Mouse (Mus musculus) intestine, embryonic 16.5 days (tissue): ENCODE measurements around the gene Gal3st3. TPM values are rescaled to one million over a fixed set of nuclear protein-coding genes. Genes with fewer than 3 reads are reported as not detected.
A peak's percentile ranks its signal among the peaks of the same experiment; 100 is the strongest.

Source experiments
- ATAC-seq: fragments of 200-750 bp; cut with Nextera tagmentation; 2 replicates; pipeline ENCODE4 v1.8.0; 2017; ENCODE audit warnings: moderate TSS enrichment, moderate library complexity
- H3K27ac ChIP-seq: fragments of 300-500 bp; sonication (generic); 2 replicates; pipeline ENCODE4 v1.5.1; 2014; ENCODE audit warnings: mild to moderate bottlenecking, low read length
- H3K27me3 ChIP-seq: fragments of 300-500 bp; sonication (generic); replicated peaks from 2 replicates; pipeline ENCODE4 v1.6.1; 2014; ENCODE audit warnings: low read length, control low read depth, mixed read lengths; ENCODE audit not compliant: control insufficient read depth, insufficient read depth
- H3K36me3 ChIP-seq: fragments of 300-500 bp; sonication (generic); 2 replicates; pipeline ENCODE4 v1.6.1; 2014; ENCODE audit warnings: low read length, control low read depth; ENCODE audit not compliant: control insufficient read depth, insufficient read depth
- H3K4me1 ChIP-seq: fragments of 300-500 bp; sonication (generic); 2 replicates; pipeline ENCODE4 v1.6.1; 2014; ENCODE audit warnings: low read length, control low read depth, mixed read lengths; ENCODE audit not compliant: control insufficient read depth, insufficient read depth
- H3K4me2 ChIP-seq: fragments of 300-500 bp; sonication (generic); 2 replicates; pipeline ENCODE4 v1.6.1; 2014; ENCODE audit warnings: low read depth, low read length, control low read depth
- H3K4me3 ChIP-seq: fragments of 300-500 bp; sonication (generic); 2 replicates; pipeline ENCODE4 v1.5.1; 2014; ENCODE audit warnings: mild to moderate bottlenecking, low read length
- H3K9ac ChIP-seq: fragments of 300-500 bp; sonication (generic); 2 replicates; pipeline ENCODE4 v1.6.1; 2014; ENCODE audit warnings: low read depth, low read length
- H3K9me3 ChIP-seq: fragments of 300-500 bp; sonication (generic); 2 replicates; pipeline ENCODE4 v1.6.1; 2016; ENCODE audit warnings: low read length, control low read depth; ENCODE audit not compliant: control insufficient read depth
- whole genome bisulfite sequencing: fragments of 180-500 bp; shearing (Covaris S2); extraction: QIAGEN DNeasy Blood & Tissue Kit; methylation state at CpG from one replicate; pipeline ENCODE4 v1.1.7; 2014; 5-methylcytosine and 5-hydroxymethylcytosine counted together
- polyA plus RNA-seq: library from polyadenylated mRNA; unstranded; fragments of >200 nt; fragmentation: Nextera tagmentation; extraction: Ambion mirVana; gene quantifications from 2 replicates; pipeline ENCODE4 v1.2.1, GENCODE M21; 2015

The Gal3st3 gene
- 1.5 and 1.9 TPM in 2 replicates for polyA plus RNA-seq

DNA sequence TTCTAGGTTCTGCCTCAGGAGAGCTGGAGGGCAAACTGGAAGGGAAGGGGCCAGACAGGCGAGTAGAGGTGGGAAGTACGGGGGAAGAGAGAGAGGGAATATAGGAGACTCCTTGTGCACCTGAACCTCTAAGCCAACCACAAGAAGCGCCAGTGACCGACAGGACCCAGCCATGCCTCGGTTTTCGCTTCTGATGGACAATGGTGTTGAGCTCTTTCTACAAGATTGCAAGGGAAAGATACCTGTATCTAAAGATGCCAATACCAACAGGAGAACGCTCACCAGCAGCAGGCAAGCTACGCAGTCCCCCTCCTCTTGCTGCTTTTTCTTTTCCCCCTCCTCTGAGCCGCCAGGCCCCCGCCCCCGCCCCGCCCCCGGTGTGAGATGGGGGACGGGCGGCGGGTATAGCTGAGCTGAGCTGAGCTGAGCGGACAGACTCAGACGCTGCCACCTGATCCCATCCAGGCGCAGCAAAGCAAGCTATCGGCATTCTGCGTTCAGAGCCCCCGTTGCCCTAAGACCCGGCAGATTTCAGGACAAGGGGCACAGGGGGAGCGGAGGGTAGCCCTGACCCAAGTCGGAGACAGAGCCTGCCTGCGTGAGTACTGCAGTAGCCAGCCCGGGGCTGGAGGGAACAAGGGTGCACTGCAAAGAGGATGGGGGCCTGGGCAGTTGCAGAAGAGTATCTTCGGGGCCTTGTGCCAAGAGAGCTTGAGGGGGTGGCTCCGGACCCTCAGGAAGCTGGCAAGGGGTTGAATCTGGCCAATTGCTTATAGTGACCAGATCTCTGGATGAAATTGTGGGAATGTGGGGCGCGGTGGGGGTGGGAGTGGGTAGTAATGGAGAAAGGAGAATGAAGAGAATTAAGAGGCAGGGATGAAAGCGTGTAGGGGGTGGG lies at the start of gene Gal3st3:
Gene Gal3st3, plus strand, starts transcription at position 429 of the 898 bp plus-strand sequence.
- Histone ChIP-seq H3K4me3 (peak within 1 kb of the TSS; percentile 43), H3K27ac (no peak within 1 kb of the TSS), H3K9me3 (no peaks in the 10 kb centered on the region), H3K9ac (peak within 1 kb of the TSS; percentile 60), H3K27me3 (no peaks in the 10 kb centered on the region), H3K4me2 (peak within 1 kb of the TSS; percentile 60), H3K4me1 (peaks cover 9% of the 10 kb centered on the region), H3K36me3 (no peaks in the 10 kb centered on the region)
- ATAC-seq = no peak
- WGBS = 12% methylated on average over 26 of the region's 32 CpGs

DNA sequence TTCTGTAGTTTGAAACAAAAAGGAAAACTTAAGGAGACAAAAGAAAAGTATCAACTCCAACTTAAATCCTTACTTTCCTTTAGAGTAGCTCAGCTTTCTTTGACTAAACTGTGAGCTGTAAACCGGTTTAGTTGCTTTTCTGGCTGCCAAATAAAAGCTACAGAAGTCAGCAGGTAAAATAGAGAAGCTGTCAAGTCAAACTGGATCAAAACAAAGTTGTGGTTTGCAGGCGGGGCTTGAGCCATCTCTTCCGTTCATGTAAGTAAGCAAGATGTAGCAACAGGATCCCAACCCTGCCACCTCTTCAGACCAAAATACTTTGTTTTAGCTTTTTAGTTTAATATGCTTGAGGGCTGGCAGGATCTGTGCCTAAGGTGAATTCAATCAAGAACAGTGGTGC lies 41.0 kb upstream of the Gal3st3 start:
- Histone ChIP-seq H3K27me3 (no peaks in the 10 kb centered on the region), H3K9me3 (no peaks in the 10 kb centered on the region), H3K4me1 (no peaks in the 10 kb centered on the region; the same call in 1 of the 2 replicates), H3K4me2 (no peak overlapping the region), H3K4me3 (no peak overlapping the region), H3K9ac (no peak overlapping the region), H3K27ac (no peak overlapping the region), H3K36me3 (no peaks in the 10 kb centered on the region)
- ATAC-seq = no peak
- 51% methylated on average over 3 of the region's 3 CpGs for WGBS

DNA sequence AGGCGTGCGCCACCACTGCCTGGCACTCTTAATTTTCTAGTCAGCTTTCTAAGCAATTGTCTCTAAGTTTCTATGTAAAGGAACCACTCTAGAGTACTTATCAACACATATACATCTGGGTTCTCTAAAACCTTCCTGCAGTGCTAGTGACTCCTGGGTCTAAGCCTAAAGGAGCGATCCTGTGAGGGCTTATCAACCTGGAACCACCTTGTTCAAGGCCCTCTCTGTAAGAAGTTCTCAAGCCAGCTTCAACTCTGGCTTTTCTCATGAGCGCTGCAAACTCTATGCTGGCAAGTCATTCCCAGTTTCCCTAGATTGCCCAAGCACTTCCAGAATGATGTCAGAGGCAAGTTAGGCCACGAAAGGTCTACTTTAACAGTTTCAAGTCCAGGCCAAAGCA lies 31.1 kb upstream of the Gal3st3 start:
- no peaks in the 10 kb centered on the region for H3K27me3 ChIP-seq
- no peaks in the 10 kb centered on the region for H3K36me3 ChIP-seq
- H3K4me3 ChIP-seq = no peak overlapping the region
- WGBS = 96% methylated on average over 5 of the region's 5 CpGs
- H3K4me1 ChIP-seq = peaks cover 10% of the 10 kb centered on the region
- no peak overlapping the region for H3K9ac ChIP-seq
- no peak overlapping the region for H3K4me2 ChIP-seq
- no peaks in the 10 kb centered on the region for H3K9me3 ChIP-seq
- ATAC-seq = no peak
- no peak overlapping the region for H3K27ac ChIP-seq

- Histone ChIP-seq H3K27ac (no peak overlapping the region), H3K4me1 (peaks cover 12% of the 10 kb centered on the region), H3K9me3 (no peaks in the 10 kb centered on the region), H3K27me3 (no peaks in the 10 kb centered on the region), H3K36me3 (no peaks in the 10 kb centered on the region), H3K4me3 (no peak overlapping the region), H3K4me2 (no peak overlapping the region), H3K9ac (no peak overlapping the region)
- no peak for ATAC-seq
Observed at GRCm38 (mm10) chr19:5268017-5268416, 30.1 kb upstream of the Gal3st3 start.

DNA sequence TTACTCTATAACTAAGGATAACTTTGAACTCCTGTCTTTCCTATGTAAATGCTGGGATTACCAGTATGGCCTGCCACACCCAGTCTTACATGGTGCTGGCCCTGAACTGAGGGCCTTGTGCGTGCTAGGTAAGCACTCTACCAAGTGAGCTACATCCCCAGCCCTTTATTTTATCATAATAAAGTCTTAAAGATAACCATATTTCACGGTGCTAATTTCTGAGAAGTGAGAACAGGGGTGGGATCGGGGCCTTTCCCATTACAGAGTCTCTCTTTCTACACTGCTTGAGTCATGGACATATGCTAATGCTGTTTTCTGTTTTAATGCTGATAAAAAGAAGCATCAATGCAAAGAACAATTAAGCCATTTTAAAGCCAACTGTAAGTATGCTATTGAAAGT lies 29.3 kb upstream of the Gal3st3 start:
- WGBS = 82% methylated on average over 3 of the region's 3 CpGs
- Histone ChIP-seq H3K27me3 (no peaks in the 10 kb centered on the region), H3K27ac (no peak overlapping the region), H3K4me2 (no peak overlapping the region), H3K4me1 (peaks cover 18% of the 10 kb centered on the region), H3K9ac (no peak overlapping the region), H3K4me3 (no peak overlapping the region), H3K9me3 (no peaks in the 10 kb centered on the region), H3K36me3 (0 out of 2 replicates have a peak, but pooled peaks cover under 1% of the 10 kb centered on the region)
- ATAC-seq = no peak

DNA sequence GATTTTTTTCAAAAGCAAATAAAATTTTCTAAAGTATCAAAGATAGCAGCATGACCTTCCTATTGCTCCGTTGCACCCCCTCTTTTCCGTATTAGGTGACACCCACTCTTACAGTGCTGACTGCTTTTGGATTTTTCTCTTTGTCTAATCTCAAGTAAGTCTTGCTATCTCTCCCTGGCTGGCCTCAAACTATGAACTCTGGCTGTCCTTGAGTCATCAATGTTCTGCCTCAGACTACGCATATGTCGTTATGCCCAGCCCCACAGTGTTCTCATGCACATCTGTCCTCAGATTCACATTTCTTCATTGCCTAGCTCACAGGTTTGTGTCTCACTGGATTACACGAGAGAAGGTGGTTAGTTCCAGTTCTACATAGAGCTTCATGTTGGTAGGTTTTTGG lies 28.7 kb upstream of the Gal3st3 start:
- no peak overlapping the region for H3K27ac ChIP-seq
- H3K27me3 ChIP-seq = no peaks in the 10 kb centered on the region
- 0 out of 2 replicates have a peak, but pooled peaks cover 6% of the 10 kb centered on the region for H3K36me3 ChIP-seq
- H3K4me3 ChIP-seq = no peak overlapping the region
- peaks cover 21% of the 10 kb centered on the region for H3K4me1 ChIP-seq
- no peak overlapping the region for H3K4me2 ChIP-seq
- no peak overlapping the region for H3K9ac ChIP-seq
- H3K9me3 ChIP-seq = no peaks in the 10 kb centered on the region
- WGBS = 70% methylated on average over 5 of the region's 5 CpGs
- ATAC-seq = no peak

DNA sequence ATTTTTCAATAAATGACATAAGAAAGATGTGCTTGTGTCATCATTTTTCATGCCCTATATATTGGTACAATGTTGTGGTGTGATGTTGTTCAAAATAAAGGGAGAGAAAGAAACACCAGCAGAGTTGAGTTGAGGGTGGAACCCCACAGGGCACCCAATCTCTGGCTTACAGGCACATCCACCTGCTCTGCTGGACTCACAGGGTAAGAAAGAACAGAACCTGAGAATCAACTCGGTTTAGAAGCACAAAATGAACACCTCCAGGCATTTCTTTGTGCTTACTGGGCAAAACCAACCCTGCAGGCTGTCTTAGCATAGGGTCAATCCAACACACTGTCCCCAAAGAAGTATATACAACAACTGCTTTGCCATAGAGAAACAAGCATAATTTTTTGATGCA lies 26.7 kb upstream of the Gal3st3 start:
- ATAC-seq = no peak
- Histone ChIP-seq H3K4me1 (peaks cover 21% of the 10 kb centered on the region), H3K9me3 (no peaks in the 10 kb centered on the region), H3K27ac (no peak overlapping the region), H3K9ac (no peak overlapping the region), H3K27me3 (no peaks in the 10 kb centered on the region), H3K4me3 (peak overlapping the region; percentile 91), H3K36me3 (peaks cover 9% of the 10 kb centered on the region; the same call in 1 of the 2 replicates), H3K4me2 (peak overlapping the region; percentile 90)
- WGBS = 45% methylated on average over 1 of the region's 1 CpGs

DNA sequence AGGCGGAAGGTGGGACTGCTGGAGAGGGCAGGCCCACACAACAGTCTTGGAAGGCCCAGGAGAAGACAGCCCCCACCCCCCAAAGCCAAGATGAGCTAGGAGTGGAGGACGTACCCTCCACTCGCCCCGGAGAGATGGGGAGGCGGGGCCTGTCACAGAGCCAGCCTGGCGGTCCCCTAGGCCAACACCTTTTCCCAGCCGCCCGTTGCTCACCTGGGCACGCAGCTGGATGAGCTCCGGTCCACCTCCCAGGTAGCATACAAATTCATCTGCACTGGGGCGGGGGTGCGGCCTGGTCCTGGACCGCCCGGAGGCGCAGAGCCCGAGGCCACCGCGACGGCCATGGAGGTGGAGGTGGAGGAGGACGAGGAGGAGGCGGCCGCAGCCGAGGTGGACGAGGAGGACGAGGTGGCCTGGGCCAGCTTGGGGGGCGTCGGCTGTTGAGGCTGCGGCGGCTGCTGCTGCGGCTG lies 25.8 kb upstream of the Gal3st3 start:
- H3K36me3 ChIP-seq = peaks cover 13% of the 10 kb centered on the region; the same call in 1 of the 2 replicates
- H3K9ac ChIP-seq = peak overlapping the region; percentile 95
- H3K4me3 ChIP-seq = peak overlapping the region; percentile 91
- 0% methylated on average over 29 of the region's 30 CpGs for WGBS
- H3K4me1 ChIP-seq = peaks cover 21% of the 10 kb centered on the region
- no peaks in the 10 kb centered on the region for H3K27me3 ChIP-seq
- ATAC-seq = peak; percentile 59
- H3K27ac ChIP-seq = peak overlapping the region; percentile 93
- H3K9me3 ChIP-seq = no peaks in the 10 kb centered on the region
- H3K4me2 ChIP-seq = peak overlapping the region; percentile 90

GRCm38 (mm10) chr19:5272801-5273733 lies 25.1 kb upstream of the Gal3st3 start, which contains the start of gene Pacs1:
Gene Pacs1 (minus strand): TSS chr19:5273119.
- WGBS = under 1% methylated on average over 71 of the region's 97 CpGs
- Histone ChIP-seq H3K9ac (peak within 1 kb of the TSS; percentile 95), H3K4me1 (peaks cover 24% of the 10 kb centered on the region), H3K4me3 (peak within 1 kb of the TSS; percentile 91), H3K27ac (peak within 1 kb of the TSS; percentile 93), H3K27me3 (no peaks in the 10 kb centered on the region), H3K9me3 (no peaks in the 10 kb centered on the region), H3K36me3 (peaks cover 17% of the 10 kb centered on the region; the same call in 1 of the 2 replicates), H3K4me2 (peak within 1 kb of the TSS; percentile 90)
- ATAC-seq = peak; percentile 91
